Mouse (Mus musculus) layer of hippocampus, postnatal 25 days (tissue): ENCODE data around the gene Rere. TPM values are rescaled to one million over a fixed set of nuclear protein-coding genes. Genes with fewer than 3 reads are reported as not detected.
"Not testable (repeated sequence)": the region's sequence is repeated elsewhere in the genome, so short reads cannot be mapped to it uniquely, and the experiment has no call there.

ENCODE experiments used
- DNase-seq, 2 experiments: peaks; one replicate each; pipeline ENCODE4 v3.0.0; 2022; ENCODE audit warnings: mixed read lengths in 2 of 2, low spot score in 1 of 2; ENCODE audit errors: extremely low spot score in 1 of 2
- total RNA-seq, 2 experiments: library from RNA; stranded (reverse); gene quantifications; 2 replicates each; pipeline ENCODE4 v1.2.3; 2021

Gene Rere
- total RNA-seq, 2 experiments from 2014 or later = 106 to 134 TPM

DNA sequence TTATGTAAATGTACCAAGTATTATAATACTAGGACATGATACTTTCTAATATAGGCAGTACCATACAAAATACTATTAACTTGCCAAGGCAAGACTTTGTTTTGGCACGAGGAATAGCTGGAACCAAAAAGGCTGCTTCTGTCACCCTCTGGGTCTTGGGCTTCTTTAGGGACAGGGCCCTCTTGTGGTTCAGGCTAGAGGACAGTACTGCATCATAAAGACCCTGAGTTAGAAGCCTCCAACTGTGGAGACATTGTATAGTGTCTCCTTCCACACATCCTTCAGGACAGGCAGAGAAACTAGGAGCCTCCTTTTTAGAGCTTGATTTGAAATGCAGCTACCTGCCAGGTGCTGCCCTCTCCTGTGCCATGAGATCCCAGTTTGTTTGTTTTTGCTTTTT, 174.3 kb downstream of the Rere start:
- no peak for DNase-seq

DNA sequence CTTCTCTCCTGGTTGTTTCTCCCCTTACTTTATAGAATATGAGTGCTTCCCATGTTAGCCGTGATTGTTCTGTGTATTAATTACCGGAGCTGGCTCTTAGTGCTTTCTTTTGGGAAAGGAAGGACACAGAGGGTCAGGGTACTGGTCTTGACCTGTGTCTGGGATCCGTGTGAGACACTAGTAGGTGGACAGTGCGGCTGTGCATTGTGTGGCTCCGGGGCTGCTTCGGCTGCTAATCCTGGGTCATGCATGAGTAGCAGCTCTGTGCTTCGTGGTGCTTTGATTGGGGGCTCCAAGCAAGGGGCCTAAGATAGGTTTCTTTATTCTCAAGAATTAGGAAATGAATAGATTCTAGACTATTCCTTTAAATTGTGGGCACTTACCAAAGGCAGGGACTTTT, 175.0 kb downstream of the Rere start:
- DNase-seq = no peak

DNA sequence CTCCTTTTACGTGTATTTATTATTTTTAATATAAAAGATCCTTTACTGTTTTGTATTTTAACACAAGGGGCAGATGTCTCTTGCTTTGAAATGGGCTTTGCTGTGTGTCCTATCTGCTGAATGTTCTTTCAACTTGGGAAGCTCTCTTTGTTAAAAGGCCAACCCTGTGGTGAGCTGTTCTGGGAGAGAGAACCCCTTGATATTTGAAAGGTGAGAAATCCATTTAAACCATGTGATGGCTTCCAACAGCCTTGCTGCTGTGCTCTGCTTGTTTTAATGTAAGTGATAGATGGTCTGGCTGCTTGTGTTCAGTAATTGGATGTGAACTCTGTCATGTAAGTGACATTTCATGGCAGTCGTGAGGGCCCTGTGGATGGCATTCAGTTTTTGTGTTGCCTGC, 175.4 kb downstream of the Rere start:
- no peak for DNase-seq

DNA sequence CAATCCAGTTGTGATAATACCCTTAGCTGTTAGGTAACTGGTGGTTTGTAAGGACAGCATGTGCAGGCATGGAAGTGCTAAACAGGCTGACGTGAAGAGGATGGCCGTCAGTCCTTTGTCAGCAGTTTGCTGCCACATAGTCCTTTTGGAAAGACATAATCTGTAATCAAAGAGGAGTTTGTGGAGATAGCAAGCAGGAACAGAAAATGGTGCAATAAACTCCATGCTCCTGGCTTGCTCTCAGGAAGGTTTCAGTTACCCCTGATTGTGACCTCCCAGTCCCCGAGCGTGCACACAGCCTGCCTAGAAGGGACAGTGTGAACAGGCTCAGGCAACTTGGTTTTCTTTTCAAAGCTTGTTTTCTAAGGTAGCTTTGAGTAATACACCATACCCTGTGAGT, 175.9 kb downstream of the Rere start:
- no peak for DNase-seq

DNA sequence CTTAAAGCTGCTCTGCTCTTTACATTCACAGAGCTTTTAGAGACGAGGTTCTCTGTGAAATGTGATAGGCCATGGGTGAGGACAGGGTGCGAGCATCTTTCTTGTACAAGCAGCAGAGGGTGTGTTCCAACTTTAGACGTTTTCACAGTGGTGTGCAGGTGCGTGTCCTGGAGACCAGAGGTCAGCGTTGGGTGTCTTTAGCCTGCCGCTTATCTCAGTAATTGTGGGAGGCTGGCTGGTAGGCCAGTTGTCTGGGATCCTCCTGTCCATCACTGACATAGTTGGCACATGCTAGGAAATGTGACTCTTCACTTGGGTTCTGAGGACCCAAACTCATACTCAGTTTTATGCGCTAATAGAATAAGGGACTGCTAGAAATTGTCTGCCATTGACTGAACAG, 176.3 kb downstream of the Rere start:
- DNase-seq = no peak

DNA sequence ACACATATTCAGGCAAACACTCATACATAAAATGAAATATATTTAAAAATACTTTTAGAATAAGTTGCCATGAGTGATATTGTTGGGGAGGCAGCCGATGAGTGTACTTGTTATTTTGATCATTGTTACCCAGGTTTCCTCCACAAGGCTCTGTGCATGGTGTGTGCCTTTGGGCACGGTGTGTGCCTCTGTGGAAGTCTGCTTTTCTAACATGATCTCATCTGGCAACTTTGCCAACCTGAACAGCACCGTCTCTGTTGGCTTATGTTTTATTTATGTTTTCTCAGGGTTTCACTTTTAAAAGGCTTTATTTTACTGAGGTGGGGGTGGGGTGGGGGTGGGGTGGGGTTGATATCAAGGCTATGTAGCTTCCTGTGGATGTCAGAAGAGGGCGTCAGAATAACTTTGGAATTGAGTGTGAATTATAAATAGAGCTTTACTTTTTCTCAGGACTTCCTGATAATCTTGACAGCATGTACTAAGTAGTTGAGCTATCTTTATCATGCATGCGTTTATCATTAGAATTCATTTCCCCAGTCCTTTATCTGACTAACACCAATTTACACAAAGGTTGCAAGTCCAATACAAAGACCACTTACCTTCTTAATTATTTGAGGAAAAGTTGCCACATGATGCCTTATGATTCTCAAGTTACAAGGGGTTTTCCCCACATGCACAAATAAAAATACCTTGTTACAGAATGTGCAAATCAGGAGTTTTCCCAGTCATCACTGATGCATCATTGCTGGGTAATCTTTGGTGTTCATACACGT, 177.8 kb downstream of the Rere start:
- no peak for DNase-seq

DNA sequence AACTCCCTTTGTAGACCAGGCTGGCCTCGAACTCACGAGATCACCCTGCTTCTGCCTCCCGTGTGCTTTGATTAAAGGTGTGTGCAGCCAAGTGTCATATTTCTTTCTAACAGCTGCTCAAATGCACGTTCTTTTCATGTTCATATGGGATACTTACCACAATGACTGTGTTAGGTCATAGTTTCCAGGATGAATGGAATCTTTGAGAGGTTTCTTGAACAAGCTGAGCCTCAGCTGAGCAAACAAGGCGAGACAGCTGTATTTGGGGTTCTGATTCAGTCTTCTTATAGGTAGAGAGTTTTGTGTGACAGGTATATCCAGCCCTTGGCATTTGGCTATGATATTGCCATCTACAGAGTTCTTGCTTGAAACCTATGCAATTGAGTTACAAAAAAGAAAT, 179.0 kb downstream of the Rere start:
- no peak for DNase-seq

DNA sequence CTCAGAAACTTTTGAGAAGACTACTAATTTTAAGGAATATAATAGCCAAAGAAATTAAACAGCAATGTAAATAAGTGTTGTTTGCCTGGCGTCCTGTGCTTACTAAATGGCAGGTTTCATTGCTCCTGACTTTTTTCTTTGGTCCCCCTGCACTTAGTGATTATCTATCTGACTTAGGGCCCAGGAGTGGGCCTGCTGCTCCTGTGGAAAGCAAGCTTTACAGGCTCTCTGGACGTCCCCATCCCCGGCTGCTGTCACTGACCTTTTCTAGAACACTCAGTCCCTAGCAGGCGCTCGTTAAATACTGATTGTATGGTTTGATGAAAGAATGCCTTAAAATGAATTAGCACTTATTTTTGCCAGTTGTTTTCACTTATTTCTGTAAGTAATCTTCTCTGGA, 179.6 kb downstream of the Rere start:
- DNase-seq = no peak

DNA sequence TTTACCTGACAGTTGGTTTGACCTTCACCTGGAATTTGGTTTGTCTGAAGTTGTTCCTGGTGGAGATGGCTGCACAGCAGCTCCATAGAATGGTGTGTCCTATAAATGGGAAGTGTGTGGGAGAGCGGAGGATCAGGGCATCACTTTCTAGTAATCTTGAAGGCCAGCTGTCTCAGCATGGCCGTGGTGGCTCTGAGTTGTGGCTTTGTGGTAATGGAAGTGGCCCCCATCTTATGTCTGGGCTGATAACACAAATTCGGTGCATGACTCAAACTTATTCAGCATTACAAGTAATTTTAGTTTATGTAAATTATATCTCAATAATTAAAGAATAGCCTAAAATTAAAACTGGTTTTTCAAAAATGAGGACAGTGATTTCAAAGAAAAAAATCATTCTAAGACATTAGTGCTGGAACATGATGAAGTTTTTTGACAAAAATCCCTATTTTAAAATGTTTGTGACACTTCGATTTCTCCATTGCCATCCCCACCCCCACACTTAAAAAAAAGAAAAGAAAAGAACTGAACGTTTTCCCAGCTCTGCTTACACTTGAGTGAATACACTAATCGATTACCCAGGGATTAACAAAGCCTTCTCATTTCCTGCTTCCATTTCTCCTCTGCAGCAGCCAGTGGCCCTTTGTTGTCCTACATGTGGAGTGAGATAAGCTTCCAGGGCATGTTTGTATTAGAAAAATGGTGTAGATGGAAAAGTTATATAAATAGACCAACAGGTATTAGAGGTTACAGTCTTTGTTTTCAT, 180.2 kb downstream of the Rere start:
- DNase-seq = no peak

DNA sequence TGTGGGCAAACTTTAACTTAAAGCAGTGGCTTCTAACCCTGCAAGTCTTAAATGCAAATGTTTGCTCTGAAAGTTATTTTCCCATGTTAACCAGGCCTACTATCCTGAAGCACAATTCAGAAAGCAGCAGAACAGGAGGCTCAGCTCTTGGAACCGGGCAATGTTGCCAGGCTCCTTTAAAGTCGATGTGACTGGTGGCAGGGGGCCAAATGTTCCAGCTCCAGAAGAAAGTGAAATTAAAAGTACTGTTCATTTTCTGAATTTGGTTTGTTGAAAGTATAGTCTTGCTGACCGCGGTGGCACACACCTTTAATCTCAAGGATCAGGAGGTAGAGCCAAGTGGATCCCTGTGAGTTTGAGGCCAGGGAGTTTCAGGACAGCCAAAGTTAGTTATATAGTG, 180.9 kb downstream of the Rere start:
- peak in 1 of 2 experiments; percentile 61 for DNase-seq

DNA sequence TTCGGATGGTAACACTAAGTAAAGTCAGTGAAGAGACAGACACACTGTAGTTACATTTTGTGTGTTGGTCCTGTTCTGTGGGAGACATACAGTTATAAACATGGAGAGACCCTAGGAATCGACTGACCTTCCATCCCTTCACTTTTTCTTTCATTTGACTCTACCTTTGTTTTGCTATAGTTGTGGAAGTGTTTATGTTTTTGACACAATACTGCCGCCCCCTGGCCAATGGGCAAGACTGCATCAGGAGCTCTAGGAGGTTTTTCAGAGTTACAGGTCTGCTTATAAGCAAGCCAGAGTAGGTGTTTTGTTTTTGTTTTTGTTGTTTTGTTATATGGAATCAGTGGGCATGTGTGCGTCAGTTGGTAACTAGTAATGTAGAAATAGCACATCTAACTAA, 184.3 kb downstream of the Rere start:
- DNase-seq = peak; percentile 36 to 78

DNA sequence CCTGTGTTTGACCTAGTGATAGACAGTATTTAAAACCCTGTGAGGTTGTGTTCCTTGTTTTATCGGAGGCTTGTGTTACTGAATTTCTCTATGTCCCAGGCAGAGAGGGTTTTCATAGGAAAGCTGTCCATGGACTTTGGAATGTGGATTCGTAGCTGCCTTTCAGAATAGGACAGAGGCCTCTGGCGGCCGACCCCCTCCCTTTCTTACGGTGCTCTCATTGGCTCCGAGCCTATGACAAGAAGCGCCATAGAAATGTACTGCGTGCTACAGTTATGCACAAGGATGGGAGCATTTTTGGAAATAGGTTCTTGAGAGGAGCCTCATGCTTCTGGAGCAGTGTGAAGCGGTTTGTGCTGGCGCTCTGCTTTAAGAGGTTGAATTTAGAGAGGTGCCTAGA, 187.8 kb downstream of the Rere start:
- no peak for DNase-seq

DNA sequence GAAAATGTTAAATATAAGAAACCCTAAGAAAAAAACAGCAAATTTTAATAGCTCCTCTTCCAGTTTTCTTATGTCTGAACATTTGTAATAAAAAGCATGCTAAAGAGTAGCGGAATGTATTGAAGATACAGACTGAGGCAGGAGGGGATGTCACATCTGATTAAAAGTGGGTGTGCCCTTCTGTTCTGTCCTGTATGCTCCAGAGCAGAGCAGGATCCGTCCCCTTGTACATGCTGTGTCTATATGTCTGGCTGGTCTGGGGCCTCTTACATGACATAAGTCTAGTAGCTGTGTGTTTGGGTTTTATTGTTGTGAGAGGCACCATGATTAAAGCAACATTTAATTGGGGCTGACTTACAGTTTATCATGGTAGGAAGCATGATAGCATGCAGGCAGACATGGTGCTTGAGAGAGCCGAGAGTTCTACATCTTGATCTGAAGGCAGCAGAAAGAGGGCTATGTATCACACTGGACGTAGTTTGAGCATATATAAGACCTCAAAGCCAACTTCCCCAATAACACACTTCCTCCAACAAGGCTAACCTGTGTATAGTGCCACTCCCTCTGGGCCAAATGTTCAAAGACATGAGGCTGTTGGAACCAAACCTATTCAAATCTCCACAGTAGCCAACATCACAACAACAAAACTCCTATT, 189.4 kb downstream of the Rere start:
- DNase-seq = no peak

DNA sequence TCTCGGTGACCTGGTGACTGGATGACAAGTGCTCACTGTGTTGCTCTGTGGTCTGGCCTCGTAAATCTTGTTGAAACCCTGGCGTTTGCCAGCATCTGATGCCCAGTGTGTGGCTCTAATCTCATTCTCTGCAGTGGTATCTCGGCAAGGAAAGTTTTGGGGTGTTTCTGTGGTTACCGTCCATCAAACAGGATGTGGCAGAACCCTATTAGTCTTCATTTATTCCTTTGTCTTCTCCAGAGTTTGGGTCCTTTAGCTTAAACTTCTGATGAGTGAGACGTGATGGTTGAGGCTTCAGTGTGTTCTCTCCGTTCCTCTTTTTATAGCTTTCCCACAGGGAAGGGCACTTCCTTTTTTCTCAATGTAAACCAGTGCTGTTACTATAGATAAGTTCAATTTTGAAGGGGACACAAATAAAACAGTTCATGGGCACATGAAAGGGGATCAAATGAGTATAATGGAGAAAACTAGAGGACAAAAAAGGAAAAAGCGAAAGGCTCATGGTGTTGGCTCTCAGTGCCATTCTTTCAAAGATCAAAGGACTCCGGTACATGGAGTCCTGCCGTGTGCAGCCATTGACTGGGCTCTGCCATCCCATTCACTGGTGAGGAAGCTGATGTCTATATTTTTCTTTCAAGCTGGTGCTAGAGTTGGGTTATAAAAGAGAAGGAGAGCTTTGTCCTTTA, 191.4 kb downstream of the Rere start:
- DNase-seq = no peak

DNA sequence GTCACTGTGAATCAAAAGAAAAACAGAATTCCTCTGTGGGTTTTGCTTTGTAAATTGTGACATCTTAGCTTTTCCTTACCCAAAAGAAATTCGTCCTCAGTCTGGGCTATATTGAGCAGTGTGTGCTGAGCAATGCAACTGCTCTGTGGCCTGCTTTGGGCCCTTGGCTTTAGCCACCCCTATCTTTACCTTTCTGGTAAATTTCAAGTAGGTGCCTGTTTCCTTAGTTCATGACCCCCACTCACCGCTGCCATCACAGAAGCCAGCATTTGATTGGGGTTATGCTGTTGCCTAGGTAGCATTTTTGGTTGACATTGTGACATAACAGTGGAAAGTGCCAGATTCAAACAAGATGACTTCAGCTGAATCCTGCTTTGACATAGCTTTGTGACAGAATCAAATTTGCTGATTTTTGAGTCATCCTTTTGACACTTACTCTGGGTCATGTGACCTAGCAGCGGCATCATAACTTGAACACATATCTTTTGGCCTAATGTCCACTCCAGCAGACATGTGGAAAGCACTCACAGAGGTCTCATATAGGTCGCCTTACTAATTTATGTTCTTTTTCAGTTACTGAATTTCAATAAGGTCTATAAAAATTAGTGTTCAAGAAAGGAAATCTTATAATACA, 192.1 kb downstream of the Rere start:
- DNase-seq = no peak

DNA sequence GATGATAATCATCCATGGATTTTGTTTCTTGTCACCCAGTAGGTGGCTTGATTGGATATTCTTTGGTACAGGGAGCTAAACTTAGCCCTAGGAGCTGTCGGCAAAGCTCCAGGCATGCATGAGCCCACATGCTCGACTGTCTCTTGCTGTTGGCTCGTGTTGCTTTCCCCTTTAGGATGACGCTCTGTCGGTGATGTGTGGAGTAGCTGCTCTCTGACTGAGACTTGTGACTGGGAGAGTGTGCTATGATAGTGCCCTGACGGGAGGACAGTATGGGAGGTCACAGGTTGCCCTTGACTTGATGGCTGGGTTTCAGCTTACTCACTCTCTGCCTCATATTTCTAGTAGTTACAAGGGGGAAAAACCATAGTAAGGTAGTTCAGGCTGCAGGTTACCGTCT, 192.6 kb downstream of the Rere start:
- no peak for DNase-seq

DNA sequence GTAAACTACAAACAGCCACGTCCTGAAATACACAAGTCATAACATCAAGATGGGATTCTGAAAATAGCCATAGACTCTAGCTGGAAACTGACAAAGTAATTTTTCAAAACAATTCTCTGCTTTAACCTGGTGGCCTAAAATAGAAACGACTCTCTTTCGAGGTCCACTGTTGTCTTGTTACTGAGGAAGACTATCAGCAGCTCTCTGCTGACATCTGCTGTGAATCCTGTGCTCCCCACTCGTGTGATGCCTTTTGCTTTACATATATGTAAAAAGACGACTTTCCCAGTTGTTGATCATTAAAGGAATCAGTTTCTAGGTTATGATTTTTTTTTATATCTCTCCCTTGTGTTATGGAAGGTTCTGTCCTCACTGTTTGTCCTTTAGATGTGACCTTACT, 194.8 kb downstream of the Rere start:
- DNase-seq = no peak

DNA sequence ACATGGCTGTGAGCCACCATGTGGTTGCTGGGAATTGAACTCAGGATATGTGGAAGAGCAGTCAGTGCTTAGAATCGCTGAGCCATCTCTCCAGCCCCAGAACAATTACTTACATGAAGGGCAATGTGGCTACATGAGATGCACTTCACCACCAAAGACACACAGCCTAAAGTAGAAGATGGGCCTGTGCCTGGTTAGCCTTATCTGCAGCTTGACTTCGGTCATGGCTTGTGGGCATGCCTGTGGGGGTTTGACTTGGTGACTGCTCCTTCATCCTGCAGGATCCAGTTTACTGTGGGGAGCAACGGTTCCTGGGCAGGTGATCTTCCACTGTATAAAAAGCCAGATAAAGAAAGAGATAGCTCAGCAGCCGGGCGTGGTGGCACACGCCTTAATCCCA, 196.6 kb downstream of the Rere start:
- DNase-seq = no peak

DNA sequence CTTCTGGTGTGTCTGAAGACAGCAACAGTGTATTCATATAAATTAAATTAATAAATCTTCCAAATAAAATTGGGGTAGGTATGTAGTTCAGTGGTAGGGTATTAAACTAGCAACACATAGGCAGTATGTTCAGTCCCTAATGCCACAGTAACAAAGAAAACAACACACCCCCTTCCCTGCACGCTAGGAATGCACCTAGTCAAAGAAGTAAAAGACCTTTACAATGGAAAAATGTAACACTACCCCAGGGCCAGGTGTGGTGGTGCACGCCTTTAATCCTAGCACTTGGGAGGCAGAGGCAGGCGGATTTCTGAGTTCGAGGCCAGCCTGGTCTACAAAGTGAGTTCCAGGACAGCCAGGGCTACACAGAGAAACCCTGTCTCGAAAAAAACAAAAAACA, 201.6 kb downstream of the Rere start:
- DNase-seq = not testable (repeated sequence)

DNA sequence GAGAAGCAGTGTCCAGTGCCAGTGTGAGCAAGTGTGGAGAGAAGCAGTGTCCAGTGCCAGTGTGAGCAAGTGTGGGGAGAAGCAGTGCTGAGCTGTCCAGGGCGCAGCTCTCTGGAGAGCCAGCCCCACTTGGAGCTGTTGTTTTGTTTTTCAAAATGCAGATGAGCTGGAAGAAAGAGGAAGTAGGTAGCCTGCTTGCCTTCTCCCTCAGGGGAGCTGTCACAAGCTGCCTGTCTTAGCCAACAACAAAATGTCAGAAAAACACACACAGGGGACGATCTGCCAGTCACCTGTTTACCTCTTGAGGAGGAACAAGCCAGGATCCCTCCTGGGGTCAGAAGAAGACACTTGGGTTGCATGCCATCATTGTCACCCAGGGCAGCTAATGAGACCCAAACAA, 204.7 kb downstream of the Rere start:
- no peak for DNase-seq

DNA sequence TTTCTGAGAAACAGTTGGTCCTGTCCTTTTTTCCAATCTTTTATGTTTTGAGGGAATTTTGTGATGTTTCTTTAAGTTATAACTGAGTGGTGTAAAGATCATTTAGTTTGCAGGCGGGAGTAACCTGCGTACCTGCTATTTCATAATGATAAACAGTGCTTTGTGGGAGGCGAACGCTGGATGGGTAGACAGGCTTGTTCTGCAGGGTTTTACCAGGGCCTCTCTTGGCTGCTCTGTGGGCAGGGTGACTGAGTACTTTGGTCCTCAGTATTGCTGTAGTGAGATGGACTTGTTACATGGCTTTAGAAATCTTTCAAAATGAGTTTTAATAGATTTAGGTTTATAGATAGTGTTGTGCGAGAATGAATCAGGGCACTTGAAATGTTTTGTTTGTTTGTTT, 205.7 kb downstream of the Rere start:
- no peak for DNase-seq
